Mouse (Mus musculus): Measurements from ENCODE around the gene Btbd3.

- TF ChIP-seq CTCF (IDR thresholded peaks at IDR 0.05; ENCODE audit: insufficient read depth, low read length) (no peak), POLR2A (IDR thresholded peaks at IDR 0.05; ENCODE audit: borderline replicate concordance, extremely low read depth, low read depth, low read length) (no peak)
Measured at GRCm38 (mm10) chr2:138585930-138586329, 329.6 kb downstream of the Btbd3 start.
